Mouse (Mus musculus) E14TG2a.4 (cell line): ENCODE results near the gene Timd2.
"Not testable (repeated sequence)": the region's sequence is repeated elsewhere in the genome, so short reads cannot be mapped to it uniquely, and the experiment has no call there.

Experiments
- H3K27me3 ChIP-seq: 2 replicates; pipeline ENCODE4 v1.6.1; 2014; ENCODE audit warnings: low read length, control low read depth; ENCODE audit not compliant: insufficient read depth
- H3K36me3 ChIP-seq: 2 replicates; pipeline ENCODE4 v1.6.1; 2014; ENCODE audit warnings: low read length, control low read depth; ENCODE audit not compliant: insufficient read depth
- H3K4me1 ChIP-seq: replicated peaks from 2 replicates; pipeline ENCODE4 v1.6.1; 2014; ENCODE audit warnings: low read depth, low read length, control low read depth
- H3K4me3 ChIP-seq: replicated peaks from 2 replicates; pipeline ENCODE4 v1.5.1; 2014; ENCODE audit warnings: mild to moderate bottlenecking, low read length
- H3K9me3 ChIP-seq: 2 replicates; pipeline ENCODE4 v1.6.1; 2014; ENCODE audit warnings: low read length, control low read depth
- CTCF ChIP-seq: conservative IDR thresholded peaks from 2 replicates; pipeline ENCODE4 v1.5.1; 2014; ENCODE audit warnings: low read length
- NANOG ChIP-seq: IDR thresholded peaks from 2 replicates; pipeline ENCODE4 v1.6.1; 2014; ENCODE audit warnings: borderline replicate concordance, low read length, mixed read lengths
- POU5F1 ChIP-seq: IDR thresholded peaks from 2 replicates; pipeline ENCODE4 v1.6.1; 2014; ENCODE audit warnings: low read length, borderline replicate concordance

Gene Timd2

DNA sequence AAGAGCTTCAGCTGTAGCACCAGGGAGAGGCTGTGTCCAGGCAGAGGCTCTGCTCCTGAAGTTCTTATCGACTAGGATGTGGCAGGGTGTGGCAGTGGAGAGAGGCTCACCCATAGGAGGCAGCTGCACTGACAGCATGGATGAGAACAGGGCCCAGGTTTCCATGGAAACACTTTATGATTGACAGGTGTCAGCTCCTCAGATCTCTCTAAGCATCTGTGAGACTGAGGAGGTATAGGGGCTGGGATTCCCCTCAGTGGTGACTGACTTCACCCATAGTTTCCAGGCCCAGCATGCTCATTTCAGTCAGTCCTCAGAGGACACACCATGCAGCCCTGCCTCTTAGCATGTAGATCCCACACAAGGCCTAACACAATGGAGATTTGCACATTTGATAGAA, 24.0 kb downstream of the Timd2 start:
- Histone ChIP-seq H3K9me3 (no peaks in the 10 kb centered on the region), H3K36me3 (no peaks in the 10 kb centered on the region), H3K4me1 (no peaks in the 10 kb centered on the region), H3K4me3 (no peak overlapping the region), H3K27me3 (no peaks in the 10 kb centered on the region)
- no peak for TF ChIP-seq NANOG
- no peak for TF ChIP-seq CTCF
- no peak for TF ChIP-seq POU5F1

- TF ChIP-seq NANOG (no peak), CTCF (no peak), POU5F1 (no peak)
These were observed 38.9 kb downstream of the Timd2 start for GRCm38 (mm10) chr11:46667938-46668337.

GRCm38 (mm10) chr11:46667105-46667504, 39.8 kb downstream of the Timd2 start:
- Histone ChIP-seq H3K4me1 (no peaks in the 10 kb centered on the region), H3K4me3 (no peak overlapping the region), H3K27me3 (no peaks in the 10 kb centered on the region), H3K36me3 (no peaks in the 10 kb centered on the region), H3K9me3 (no peaks in the 10 kb centered on the region)
- TF ChIP-seq NANOG: no peak
- TF ChIP-seq CTCF: no peak
- TF ChIP-seq POU5F1: no peak

More at GRCm38 (mm10) chr11:46667938-46668337, 38.9 kb downstream of the Timd2 start:
- Histone ChIP-seq H3K36me3 (no peaks in the 10 kb centered on the region), H3K27me3 (no peaks in the 10 kb centered on the region), H3K9me3 (no peaks in the 10 kb centered on the region), H3K4me1 (no peaks in the 10 kb centered on the region), H3K4me3 (no peak overlapping the region)

- Histone ChIP-seq H3K9me3 (no peaks in the 10 kb centered on the region), H3K27me3 (no peaks in the 10 kb centered on the region), H3K36me3 (no peaks in the 10 kb centered on the region), H3K4me3 (no peak overlapping the region), H3K4me1 (no peaks in the 10 kb centered on the region)
- TF ChIP-seq POU5F1 (no peak), CTCF (peak; percentile 47)
These were observed 41.0 kb downstream of the Timd2 start for GRCm38 (mm10) chr11:46665599-46666522.

GRCm38 (mm10) chr11:46663215-46663614, 43.6 kb downstream of the Timd2 start:
- Histone ChIP-seq H3K4me3 (no peak overlapping the region), H3K4me1 (no peaks in the 10 kb centered on the region), H3K9me3 (no peaks in the 10 kb centered on the region), H3K36me3 (no peaks in the 10 kb centered on the region), H3K27me3 (no peaks in the 10 kb centered on the region)
- TF ChIP-seq NANOG (no peak), POU5F1 (no peak), CTCF (no peak)

- H3K9me3 ChIP-seq: no peaks in the 10 kb centered on the region
- no peaks in the 10 kb centered on the region for H3K4me1 ChIP-seq
These were observed 54.4 kb downstream of the Timd2 start for GRCm38 (mm10) chr11:46652476-46652875.

GRCm38 (mm10) chr11:46649655-46650054, 57.2 kb downstream of the Timd2 start:
- not testable (repeated sequence) for H3K27me3 ChIP-seq, H3K36me3 ChIP-seq, H3K4me1 ChIP-seq, H3K4me3 ChIP-seq, H3K9me3 ChIP-seq

More at GRCm38 (mm10) chr11:46652476-46652875, 54.4 kb downstream of the Timd2 start:
- no peaks in the 10 kb centered on the region for H3K27me3 ChIP-seq
- H3K36me3 ChIP-seq: no peaks in the 10 kb centered on the region
- no peak overlapping the region for H3K4me3 ChIP-seq
- TF ChIP-seq NANOG (no peak), POU5F1 (no peak), CTCF (no peak)

GRCm38 (mm10) chr11:46644824-46645223, 62.0 kb downstream of the Timd2 start:
- no peak overlapping the region for H3K4me3 ChIP-seq
- H3K36me3 ChIP-seq: no peaks in the 10 kb centered on the region
- no peak for TF ChIP-seq CTCF
- no peaks in the 10 kb centered on the region for H3K4me1 ChIP-seq
- H3K27me3 ChIP-seq: 0 out of 2 replicates have a peak, but pooled peaks cover 3% of the 10 kb centered on the region
- H3K9me3 ChIP-seq: no peaks in the 10 kb centered on the region

DNA sequence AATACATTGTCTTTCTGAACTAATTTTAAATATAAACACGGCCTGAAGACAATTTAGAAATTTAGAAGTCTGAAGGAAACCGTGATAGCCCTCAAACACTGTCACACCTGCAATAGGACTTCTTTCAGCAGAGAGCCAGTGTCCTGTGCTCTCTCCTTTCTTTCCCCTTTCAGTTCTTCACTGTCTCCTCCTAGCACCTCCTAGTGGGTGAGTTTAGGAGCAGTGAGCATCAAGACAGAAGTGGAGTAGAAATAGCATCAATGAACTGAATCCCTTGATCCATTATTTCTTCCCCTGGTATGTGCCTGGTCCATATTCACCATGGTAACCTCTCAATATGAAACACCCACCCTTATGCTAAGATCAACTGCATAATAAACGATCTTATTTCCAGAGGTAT, 70.3 kb downstream of the Timd2 start:
- Histone ChIP-seq H3K4me3 (no peak overlapping the region), H3K9me3 (no peaks in the 10 kb centered on the region), H3K4me1 (0 out of 2 replicates have a peak, but pooled peaks cover 5% of the 10 kb centered on the region), H3K36me3 (no peaks in the 10 kb centered on the region), H3K27me3 (no peaks in the 10 kb centered on the region)
- TF ChIP-seq POU5F1: no peak
- TF ChIP-seq NANOG: no peak
- no peak for TF ChIP-seq CTCF

- not testable (repeated sequence) for H3K4me3 ChIP-seq, H3K27me3 ChIP-seq, H3K9me3 ChIP-seq, H3K4me1 ChIP-seq, H3K36me3 ChIP-seq
These were observed 71.3 kb downstream of the Timd2 start for GRCm38 (mm10) chr11:46635516-46635915.
